Mouse (Mus musculus) embryonic facial prominence, embryonic 11.5 days (tissue): Measurements from ENCODE around the gene Panx2. TPM values are rescaled to one million over a fixed set of nuclear protein-coding genes. Genes with fewer than 3 reads are reported as not detected.

Experiments
- ATAC-seq: fragments of 200-750 bp; cut with Nextera tagmentation; replicated peaks from 2 replicates; pipeline ENCODE4 v1.8.0; 2017; ENCODE audit warnings: low read depth; ENCODE audit not compliant: insufficient number of reproducible peaks, low FRiP score, low TSS enrichment
- DNase-seq: peaks from one replicate; pipeline ENCODE4 v3.0.0-alpha.2; 2015; ENCODE audit warnings: low spot score
- H3K27ac ChIP-seq: fragments of 300-500 bp; sonication (generic); replicated peaks from 2 replicates; pipeline ENCODE4 v1.5.1; 2014; ENCODE audit warnings: mild to moderate bottlenecking, low read depth, low read length, control low read depth
- H3K27me3 ChIP-seq: fragments of 300-500 bp; sonication (generic); 2 replicates; pipeline ENCODE4 v1.6.1; 2014; ENCODE audit warnings: mild to moderate bottlenecking, low read length, moderate library complexity, mixed read lengths; ENCODE audit not compliant: control insufficient read depth, insufficient read depth
- H3K36me3 ChIP-seq: fragments of 300-500 bp; sonication (generic); replicated peaks from 2 replicates; pipeline ENCODE4 v1.6.1; 2014; ENCODE audit warnings: low read depth, mild to moderate bottlenecking, low read length, moderate library complexity, mixed read lengths; ENCODE audit not compliant: control insufficient read depth, insufficient read depth
- H3K4me1 ChIP-seq: fragments of 300-500 bp; sonication (generic); 2 replicates; pipeline ENCODE4 v1.6.1; 2014; ENCODE audit warnings: low read length, mixed read lengths; ENCODE audit not compliant: control insufficient read depth, insufficient read depth
- H3K4me2 ChIP-seq: fragments of 300-500 bp; sonication (generic); 2 replicates; pipeline ENCODE4 v1.6.1; 2014; ENCODE audit warnings: low read depth, mild to moderate bottlenecking, control low read depth, low read length, moderate library complexity
- H3K4me3 ChIP-seq: fragments of 300-500 bp; sonication (generic); 2 replicates; pipeline ENCODE4 v1.5.1; 2014; ENCODE audit warnings: low read depth, low read length, control low read depth
- H3K9ac ChIP-seq: fragments of 300-500 bp; sonication (generic); replicated peaks from 2 replicates; pipeline ENCODE4 v1.6.1; 2014; ENCODE audit warnings: mild to moderate bottlenecking, control low read depth, low read length
- H3K9me3 ChIP-seq: fragments of 300-500 bp; sonication (generic); replicated peaks from 2 replicates; pipeline ENCODE4 v1.6.1; 2016; ENCODE audit warnings: mild to moderate bottlenecking, low read length, inconsistent platforms, mixed read lengths; ENCODE audit not compliant: control insufficient read depth
- WGBS: fragments of 180-500 bp; shearing (Covaris S2); extraction: QIAGEN DNeasy Blood & Tissue Kit; methylation state at CpG from one replicate; pipeline ENCODE4 v1.1.7; 2014; 5-methylcytosine and 5-hydroxymethylcytosine counted together
- polyA plus RNA-seq: library from polyadenylated mRNA; unstranded; fragments of >200 nt; fragmentation: Nextera tagmentation; extraction: Ambion mirVana; gene quantifications from 2 replicates; pipeline ENCODE4 v1.2.1, GENCODE M21; 2014

The Panx2 gene
- 0.24 and 0.28 TPM in 2 replicates for polyA plus RNA-seq

DNA sequence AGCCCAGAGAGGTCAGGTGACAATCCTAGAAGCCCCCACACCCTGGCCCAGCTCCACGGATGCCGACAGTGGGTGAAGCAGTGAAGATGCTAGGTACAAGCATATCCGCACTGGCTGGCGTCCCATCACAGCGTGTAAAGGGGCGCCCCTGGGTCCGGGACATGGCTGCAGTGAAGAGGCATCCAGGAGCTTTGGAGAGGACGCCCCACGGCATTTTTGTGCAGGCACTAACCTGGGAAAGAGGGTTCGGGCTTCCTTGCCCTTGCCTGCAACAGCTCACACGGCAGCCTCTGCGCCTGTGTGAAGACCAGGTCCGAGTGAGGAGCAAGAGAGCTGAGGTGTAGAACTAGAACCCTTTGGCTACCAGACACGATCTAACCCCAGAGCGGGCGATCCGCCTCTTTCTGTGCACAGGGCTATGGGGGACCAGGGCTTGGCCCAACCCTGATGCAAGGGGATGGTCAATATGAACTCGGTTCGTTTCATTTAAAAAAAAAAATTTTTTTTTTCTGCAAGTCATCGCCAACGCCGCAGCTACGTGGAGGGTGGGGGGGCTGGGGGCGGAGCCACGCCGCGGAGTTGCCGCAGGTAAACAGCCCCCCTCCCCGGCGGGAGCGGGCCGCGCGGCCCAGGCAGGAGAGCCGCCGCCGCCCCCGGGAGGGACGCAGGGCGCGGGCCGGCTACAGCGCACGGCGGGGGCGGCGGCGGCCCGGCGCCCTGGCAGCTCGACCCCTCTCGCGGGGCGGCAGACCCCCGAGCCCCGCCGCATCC is at the start of gene Panx2:
TSS of gene Panx2 (plus strand) at position 574 of the 771 bp plus-strand sequence.
- Histone ChIP-seq H3K9me3 (no peaks in the 10 kb centered on the region), H3K27ac (no peak within 1 kb of the TSS), H3K4me1 (no peaks in the 10 kb centered on the region; the same call in 1 of the 2 replicates), H3K9ac (peak within 1 kb of the TSS; percentile 61), H3K27me3 (peaks cover 9% of the 10 kb centered on the region), H3K4me2 (peak within 1 kb of the TSS; percentile 89), H3K36me3 (no peaks in the 10 kb centered on the region), H3K4me3 (peak within 1 kb of the TSS; percentile 63)
- ATAC-seq (no peak), DNase-seq (peak; percentile 44)
- 1% methylated on average over 44 of the region's 57 CpGs for WGBS

- H3K36me3 ChIP-seq, result no peaks in the 10 kb centered on the region
- no peak overlapping the region for H3K9ac ChIP-seq
- no peak overlapping the region for H3K4me3 ChIP-seq
- H3K4me1 ChIP-seq, result no peaks in the 10 kb centered on the region
- no peak overlapping the region for H3K27ac ChIP-seq
- no peaks in the 10 kb centered on the region for H3K27me3 ChIP-seq
- no peak overlapping the region for H3K4me2 ChIP-seq
- WGBS, result 90% methylated on average over 3 of the region's 3 CpGs
- no peaks in the 10 kb centered on the region for H3K9me3 ChIP-seq
- ATAC-seq, result no peak
- DNase-seq, result no peak
Measured at GRCm38 (mm10) chr15:89016722-89017121, 42.8 kb upstream of the Panx2 start.

DNA sequence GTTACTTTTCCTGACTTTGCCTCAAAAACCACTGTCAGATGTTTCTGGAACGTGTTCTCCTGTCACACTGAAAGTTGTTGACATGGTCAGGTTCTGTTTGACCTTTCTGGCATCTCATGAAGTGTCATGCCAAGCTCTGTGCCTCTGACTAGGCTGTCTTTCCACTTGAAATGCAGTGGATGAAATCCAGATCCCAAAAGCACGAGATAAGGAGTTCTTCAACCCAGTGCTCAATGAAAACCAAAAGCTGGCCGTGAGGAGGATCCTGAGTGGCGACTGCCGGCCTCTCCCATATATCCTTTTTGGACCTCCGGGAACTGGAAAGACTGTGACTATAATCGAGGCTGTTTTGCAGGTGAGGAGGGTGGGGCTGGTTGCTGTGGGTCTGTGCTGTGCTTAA is 39.4 kb upstream of the Panx2 start:
- H3K27me3 ChIP-seq, result no peaks in the 10 kb centered on the region
- no peak for ATAC-seq
- no peak overlapping the region for H3K27ac ChIP-seq
- no peaks in the 10 kb centered on the region for H3K36me3 ChIP-seq
- no peaks in the 10 kb centered on the region for H3K4me1 ChIP-seq
- no peak for DNase-seq
- no peak overlapping the region for H3K4me2 ChIP-seq
- no peaks in the 10 kb centered on the region for H3K9me3 ChIP-seq
- H3K4me3 ChIP-seq, result no peak overlapping the region
- 76% methylated on average over 7 of the region's 7 CpGs for WGBS
- no peak overlapping the region for H3K9ac ChIP-seq

DNA sequence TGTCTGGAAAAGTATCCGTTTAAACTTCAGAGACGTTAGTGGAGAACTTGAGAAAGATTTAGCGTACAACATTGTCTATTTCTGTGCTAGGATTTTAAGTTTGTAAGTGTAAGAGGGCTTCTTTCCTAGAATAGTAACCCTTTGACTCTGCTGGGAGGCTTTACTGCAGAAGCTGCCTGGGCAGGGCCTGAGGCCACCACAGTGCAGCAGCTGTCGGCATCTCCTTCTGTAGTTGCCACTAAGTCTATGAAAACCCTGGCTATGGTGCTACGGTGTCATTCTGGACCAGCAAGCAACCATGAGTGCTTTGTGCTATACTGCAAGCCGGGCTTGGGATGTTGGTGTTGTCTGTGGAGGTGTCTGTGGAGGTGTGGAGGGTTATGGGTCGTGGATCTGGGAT is 39.0 kb upstream of the Panx2 start:
- 82% methylated on average over 7 of the region's 7 CpGs for WGBS
- no peak for DNase-seq
- no peaks in the 10 kb centered on the region for H3K4me1 ChIP-seq
- H3K4me2 ChIP-seq, result no peak overlapping the region
- H3K4me3 ChIP-seq, result no peak overlapping the region
- H3K27ac ChIP-seq, result no peak overlapping the region
- no peaks in the 10 kb centered on the region for H3K9me3 ChIP-seq
- H3K27me3 ChIP-seq, result no peaks in the 10 kb centered on the region
- ATAC-seq, result no peak
- no peak overlapping the region for H3K9ac ChIP-seq
- no peaks in the 10 kb centered on the region for H3K36me3 ChIP-seq

GRCm38 (mm10) chr15:89044381-89044780 is 15.2 kb upstream of the Panx2 start:
- H3K9me3 ChIP-seq, result no peaks in the 10 kb centered on the region
- ATAC-seq (no peak), DNase-seq (no peak)
- H3K4me3 ChIP-seq, result no peak overlapping the region
- H3K36me3 ChIP-seq, result no peaks in the 10 kb centered on the region
- no peak overlapping the region for H3K9ac ChIP-seq
- no peaks in the 10 kb centered on the region for H3K27me3 ChIP-seq
- no peaks in the 10 kb centered on the region for H3K4me1 ChIP-seq
- WGBS, result 79% methylated on average over 5 of the region's 5 CpGs
- no peak overlapping the region for H3K4me2 ChIP-seq
- H3K27ac ChIP-seq, result no peak overlapping the region

DNA sequence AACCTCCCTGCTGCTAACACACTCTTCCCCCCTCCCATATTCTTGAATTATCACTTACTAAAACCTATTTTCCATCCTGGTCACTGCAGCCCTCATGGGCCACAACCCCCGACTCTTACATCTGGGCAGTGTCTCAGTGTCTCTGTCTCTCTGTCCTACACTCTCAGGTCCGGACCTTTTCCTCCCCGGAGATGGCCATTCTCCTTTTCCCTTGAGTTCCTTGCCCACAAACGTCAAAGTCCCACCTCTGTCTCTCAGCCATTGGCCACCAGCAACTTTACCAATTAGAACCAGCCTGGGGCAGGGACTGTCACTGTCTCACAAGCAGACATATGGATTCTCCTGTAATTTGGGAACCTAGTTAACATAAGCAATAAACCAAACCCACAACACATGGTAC is 13.2 kb upstream of the Panx2 start:
- H3K4me2 ChIP-seq, result no peak overlapping the region
- no peaks in the 10 kb centered on the region for H3K27me3 ChIP-seq
- no peak overlapping the region for H3K9ac ChIP-seq
- no peaks in the 10 kb centered on the region for H3K4me1 ChIP-seq
- no peaks in the 10 kb centered on the region for H3K9me3 ChIP-seq
- no peak overlapping the region for H3K4me3 ChIP-seq
- no peak overlapping the region for H3K27ac ChIP-seq
- no peak for ATAC-seq
- no peaks in the 10 kb centered on the region for H3K36me3 ChIP-seq
- no peak for DNase-seq
- 71% methylated on average over 4 of the region's 4 CpGs for WGBS

DNA sequence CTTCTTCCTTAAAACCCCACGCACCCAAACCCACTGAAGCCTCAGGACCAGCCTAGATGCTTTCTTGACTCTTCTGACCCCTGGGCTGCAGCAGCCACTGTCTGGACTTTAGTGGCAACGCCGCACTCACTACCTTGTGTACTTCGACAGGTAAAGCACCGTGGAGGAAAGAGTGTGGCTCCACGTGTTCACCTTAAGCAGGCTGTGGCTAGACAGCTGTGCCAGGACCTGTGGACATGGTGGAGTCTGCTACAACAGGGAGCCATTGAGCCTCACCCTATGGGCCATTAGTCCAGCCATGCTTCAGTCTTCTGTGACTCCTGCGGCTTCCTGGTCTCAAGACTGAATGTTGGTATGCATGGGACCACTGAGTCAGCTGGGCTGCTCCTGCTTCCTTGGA is 4.9 kb upstream of the Panx2 start:
- Histone ChIP-seq H3K4me3 (no peak overlapping the region), H3K4me1 (no peaks in the 10 kb centered on the region), H3K36me3 (no peaks in the 10 kb centered on the region), H3K27me3 (peaks cover 4% of the 10 kb centered on the region), H3K27ac (no peak overlapping the region), H3K9ac (no peak overlapping the region), H3K4me2 (no peak overlapping the region), H3K9me3 (no peaks in the 10 kb centered on the region)
- DNase-seq (no peak), ATAC-seq (no peak)
- 94% methylated on average over 7 of the region's 7 CpGs for WGBS

- no peaks in the 10 kb centered on the region for H3K36me3 ChIP-seq
- no peak for ATAC-seq
- H3K4me3 ChIP-seq, result no peak overlapping the region
- peaks cover 9% of the 10 kb centered on the region for H3K27me3 ChIP-seq
- no peak overlapping the region for H3K4me2 ChIP-seq
- no peak overlapping the region for H3K27ac ChIP-seq
- H3K4me1 ChIP-seq, result no peaks in the 10 kb centered on the region; the same call in 1 of the 2 replicates
- H3K9ac ChIP-seq, result no peak overlapping the region; the same call in 1 of the 2 replicates
- 29% methylated on average over 6 of the region's 6 CpGs for WGBS
- DNase-seq, result no peak
- no peaks in the 10 kb centered on the region for H3K9me3 ChIP-seq
Measured at GRCm38 (mm10) chr15:89058736-89059135, 798 bp upstream of the Panx2 start.
